Mouse (Mus musculus) myocyte (in vitro differentiated cells): Measurements from ENCODE around the gene Olfr1377. TPM values are rescaled to one million over a fixed set of nuclear protein-coding genes. Genes with fewer than 3 reads are reported as not detected.

ENCODE experiments used
- polyA plus RNA-seq: library from polyadenylated mRNA; unstranded; fragments of >200 nt; fragmentation: generic; extraction: Trizol; gene quantifications from one replicate; pipeline ENCODE4 v1.2.1, GENCODE M21; 2012; ENCODE audit warnings: missing spikeins

The Olfr1377 gene
- polyA plus RNA-seq, 1 experiment, result not detected

Other genes with a start within 250 kb of the Olfr1377 start
- 1.6 TPM for gene Zfp354c, start 154.2 kb upstream of the Olfr1377 start, polyA plus RNA-seq
- not detected for gene Zfp879, start 140.4 kb upstream of the Olfr1377 start, polyA plus RNA-seq
- gene Grm6, start 131.3 kb upstream of the Olfr1377 start, polyA plus RNA-seq, result not detected
- gene Zfp454, start 94.3 kb upstream of the Olfr1377 start, polyA plus RNA-seq, result 0.13 TPM
- 1.3 TPM for gene Zfp2, start 65.8 kb upstream of the Olfr1377 start, polyA plus RNA-seq
- 0.13 TPM for gene Zfp354b, start 50.3 kb upstream of the Olfr1377 start, polyA plus RNA-seq
- not detected for gene 4933414I15Rik, start 38.2 kb upstream of the Olfr1377 start, polyA plus RNA-seq
- not detected for gene Prop1, start 28.2 kb upstream of the Olfr1377 start, polyA plus RNA-seq
- not detected for gene Olfr1378, start 15.4 kb upstream of the Olfr1377 start, polyA plus RNA-seq
- gene Olfr51, start 21.6 kb downstream of the Olfr1377 start, polyA plus RNA-seq, result not detected
- gene Olfr54, start 32.3 kb downstream of the Olfr1377 start, polyA plus RNA-seq, result not detected
- not detected for gene Olfr1375, start 66.1 kb downstream of the Olfr1377 start, polyA plus RNA-seq
- gene Zfp354a, start 77.3 kb downstream of the Olfr1377 start, polyA plus RNA-seq, result 0.95 TPM
- not detected for gene Gm12569, start 238.5 kb downstream of the Olfr1377 start, polyA plus RNA-seq